Mouse (Mus musculus): ENCODE data around the gene Tert. TPM values are rescaled to one million over a fixed set of nuclear protein-coding genes. Genes with fewer than 3 reads are reported as not detected.
A peak's percentile ranks its signal among the peaks of the same experiment; 100 is the strongest.

Tert gene
- polyA plus RNA-seq, 1 experiment from 2014 or later = 7.6 TPM

- ATAC-seq = no peak
- Histone ChIP-seq H3K27me3 (replicated peaks; ENCODE audit: control insufficient read depth, insufficient read depth, low read length) (no peaks in the 10 kb centered on the region), H3K9me3 (ENCODE audit: control insufficient read depth, low read length) (no peaks in the 10 kb centered on the region), H3K4me1 (replicated peaks; ENCODE audit: control insufficient read depth, insufficient read depth, low read length) (no peaks in the 10 kb centered on the region), H3K9ac (replicated peaks; ENCODE audit: low read depth, low read length) (no peak overlapping the region), H3K4me2 (ENCODE audit: low read length) (no peak overlapping the region), H3K36me3 (ENCODE audit: control insufficient read depth, insufficient read depth) (peaks cover 59% of the 10 kb centered on the region), H3K27ac (ENCODE audit: low read length) (no peak overlapping the region), H3K4me3 (replicated peaks; ENCODE audit: low read length) (no peak overlapping the region)
- 93% methylated on average over 5 of the region's 5 CpGs for WGBS
These were observed 8.3 kb upstream of the Tert start for GRCm38 (mm10) chr13:73618406-73618805.

- H3K4me2 ChIP-seq (ENCODE audit: low read length) = no peak overlapping the region
- H3K4me1 ChIP-seq (replicated peaks; ENCODE audit: control insufficient read depth, insufficient read depth, low read length) = no peaks in the 10 kb centered on the region
- no peak overlapping the region for H3K9ac ChIP-seq (replicated peaks; ENCODE audit: low read depth, low read length)
- no peaks in the 10 kb centered on the region for H3K9me3 ChIP-seq (ENCODE audit: control insufficient read depth, low read length)
- no peak overlapping the region for H3K4me3 ChIP-seq (replicated peaks; ENCODE audit: low read length)
- ATAC-seq = no peak
- 72% methylated on average over 6 of the region's 6 CpGs for WGBS
- no peaks in the 10 kb centered on the region for H3K27me3 ChIP-seq (replicated peaks; ENCODE audit: control insufficient read depth, insufficient read depth, low read length)
- H3K27ac ChIP-seq (ENCODE audit: low read length) = no peak overlapping the region
- peaks cover 45% of the 10 kb centered on the region for H3K36me3 ChIP-seq (ENCODE audit: control insufficient read depth, insufficient read depth)
These were observed 6.1 kb upstream of the Tert start for GRCm38 (mm10) chr13:73620637-73621036.

GRCm38 (mm10) chr13:73626410-73626744 is 334 bp upstream of the Tert start:
- H3K27ac ChIP-seq (ENCODE audit: low read length) = no peak overlapping the region
- peak overlapping the region; percentile 79 for H3K9ac ChIP-seq (replicated peaks; ENCODE audit: low read depth, low read length)
- no peaks in the 10 kb centered on the region for H3K27me3 ChIP-seq (replicated peaks; ENCODE audit: control insufficient read depth, insufficient read depth, low read length)
- peaks cover 28% of the 10 kb centered on the region for H3K4me1 ChIP-seq (replicated peaks; ENCODE audit: control insufficient read depth, insufficient read depth, low read length)
- ATAC-seq = no peak
- peak overlapping the region; percentile 72 for H3K4me3 ChIP-seq (replicated peaks; ENCODE audit: low read length)
- 48% methylated on average over 6 of the region's 6 CpGs for WGBS
- no peaks in the 10 kb centered on the region for H3K9me3 ChIP-seq (ENCODE audit: control insufficient read depth, low read length)
- H3K36me3 ChIP-seq (ENCODE audit: control insufficient read depth, insufficient read depth) = peaks cover 2% of the 10 kb centered on the region; the same call in 1 of the 2 replicates
- peak overlapping the region; percentile 95 for H3K4me2 ChIP-seq (ENCODE audit: low read length)

- Histone ChIP-seq H3K36me3 (ENCODE audit: control insufficient read depth, insufficient read depth) (no peaks in the 10 kb centered on the region), H3K4me2 (ENCODE audit: low read length) (no peak overlapping the region), H3K27me3 (replicated peaks; ENCODE audit: control insufficient read depth, insufficient read depth, low read length) (no peaks in the 10 kb centered on the region), H3K4me1 (replicated peaks; ENCODE audit: control insufficient read depth, insufficient read depth, low read length) (peaks cover 28% of the 10 kb centered on the region), H3K9me3 (ENCODE audit: control insufficient read depth, low read length) (no peaks in the 10 kb centered on the region), H3K9ac (replicated peaks; ENCODE audit: low read depth, low read length) (no peak overlapping the region), H3K4me3 (replicated peaks; ENCODE audit: low read length) (no peak overlapping the region), H3K27ac (ENCODE audit: low read length) (no peak overlapping the region)
- 63% methylated on average over 11 of the region's 11 CpGs for WGBS
- ATAC-seq = no peak
These were observed 1.9 kb downstream of the Tert start for GRCm38 (mm10) chr13:73628586-73629113.

- no peak overlapping the region for H3K9ac ChIP-seq (replicated peaks; ENCODE audit: low read depth, low read length)
- WGBS = 93% methylated on average over 3 of the region's 3 CpGs
- no peak overlapping the region for H3K4me2 ChIP-seq (ENCODE audit: low read length)
- peaks cover 21% of the 10 kb centered on the region for H3K4me1 ChIP-seq (replicated peaks; ENCODE audit: control insufficient read depth, insufficient read depth, low read length)
- peaks cover 4% of the 10 kb centered on the region for H3K36me3 ChIP-seq (ENCODE audit: control insufficient read depth, insufficient read depth)
- no peak overlapping the region for H3K27ac ChIP-seq (ENCODE audit: low read length)
- no peaks in the 10 kb centered on the region for H3K9me3 ChIP-seq (ENCODE audit: control insufficient read depth, low read length)
- ATAC-seq = no peak
- H3K27me3 ChIP-seq (replicated peaks; ENCODE audit: control insufficient read depth, insufficient read depth, low read length) = no peaks in the 10 kb centered on the region
- no peak overlapping the region for H3K4me3 ChIP-seq (replicated peaks; ENCODE audit: low read length)
These were observed 5.1 kb downstream of the Tert start for GRCm38 (mm10) chr13:73631837-73632236.

GRCm38 (mm10) chr13:73637826-73638225 is 11.1 kb downstream of the Tert start:
- H3K36me3 ChIP-seq (ENCODE audit: control insufficient read depth, insufficient read depth) = peaks cover 4% of the 10 kb centered on the region
- no peak for ATAC-seq
- 92% methylated on average over 5 of the region's 6 CpGs for WGBS
- H3K27me3 ChIP-seq (replicated peaks; ENCODE audit: control insufficient read depth, insufficient read depth, low read length) = no peaks in the 10 kb centered on the region
- no peak overlapping the region for H3K27ac ChIP-seq (ENCODE audit: low read length)
- no peak overlapping the region for H3K9ac ChIP-seq (replicated peaks; ENCODE audit: low read depth, low read length)
- no peak overlapping the region for H3K4me3 ChIP-seq (replicated peaks; ENCODE audit: low read length)
- H3K4me1 ChIP-seq (replicated peaks; ENCODE audit: control insufficient read depth, insufficient read depth, low read length) = no peaks in the 10 kb centered on the region
- H3K9me3 ChIP-seq (ENCODE audit: control insufficient read depth, low read length) = no peaks in the 10 kb centered on the region
- H3K4me2 ChIP-seq (ENCODE audit: low read length) = no peak overlapping the region

- no peak overlapping the region for H3K27ac ChIP-seq (ENCODE audit: low read length)
- no peak overlapping the region for H3K9ac ChIP-seq (replicated peaks; ENCODE audit: low read depth, low read length)
- H3K9me3 ChIP-seq (ENCODE audit: control insufficient read depth, low read length) = no peaks in the 10 kb centered on the region
- 90% methylated on average over 4 of the region's 4 CpGs for WGBS
- H3K4me3 ChIP-seq (replicated peaks; ENCODE audit: low read length) = no peak overlapping the region
- H3K27me3 ChIP-seq (replicated peaks; ENCODE audit: control insufficient read depth, insufficient read depth, low read length) = no peaks in the 10 kb centered on the region
- H3K4me2 ChIP-seq (ENCODE audit: low read length) = no peak overlapping the region
- ATAC-seq = no peak
- H3K4me1 ChIP-seq (replicated peaks; ENCODE audit: control insufficient read depth, insufficient read depth, low read length) = no peaks in the 10 kb centered on the region
- H3K36me3 ChIP-seq (ENCODE audit: control insufficient read depth, insufficient read depth) = no peaks in the 10 kb centered on the region
These were observed 14.6 kb downstream of the Tert start for GRCm38 (mm10) chr13:73641296-73641695.

- Histone ChIP-seq H3K4me2 (ENCODE audit: low read length) (no peak overlapping the region), H3K9ac (replicated peaks; ENCODE audit: low read depth, low read length) (no peak overlapping the region), H3K9me3 (ENCODE audit: control insufficient read depth, low read length) (no peaks in the 10 kb centered on the region), H3K4me1 (replicated peaks; ENCODE audit: control insufficient read depth, insufficient read depth, low read length) (no peaks in the 10 kb centered on the region), H3K27me3 (replicated peaks; ENCODE audit: control insufficient read depth, insufficient read depth, low read length) (no peaks in the 10 kb centered on the region), H3K27ac (ENCODE audit: low read length) (no peak overlapping the region), H3K4me3 (replicated peaks; ENCODE audit: low read length) (no peak overlapping the region), H3K36me3 (ENCODE audit: control insufficient read depth, insufficient read depth) (no peaks in the 10 kb centered on the region)
- ATAC-seq = peak; percentile 55; the same call in 1 of the 2 replicates
- WGBS = 40% methylated on average over 6 of the region's 6 CpGs
These were observed 19.8 kb downstream of the Tert start for GRCm38 (mm10) chr13:73646397-73647087.

- H3K4me2 ChIP-seq (ENCODE audit: low read length) = no peak overlapping the region
- H3K27ac ChIP-seq (ENCODE audit: low read length) = no peak overlapping the region
- H3K36me3 ChIP-seq (ENCODE audit: control insufficient read depth, insufficient read depth) = no peaks in the 10 kb centered on the region
- H3K4me3 ChIP-seq (replicated peaks; ENCODE audit: low read length) = no peak overlapping the region
- H3K9me3 ChIP-seq (ENCODE audit: control insufficient read depth, low read length) = no peaks in the 10 kb centered on the region
- 76% methylated on average over 3 of the region's 3 CpGs for WGBS
- ATAC-seq = no peak
- no peaks in the 10 kb centered on the region for H3K4me1 ChIP-seq (replicated peaks; ENCODE audit: control insufficient read depth, insufficient read depth, low read length)
- H3K9ac ChIP-seq (replicated peaks; ENCODE audit: low read depth, low read length) = no peak overlapping the region
- H3K27me3 ChIP-seq (replicated peaks; ENCODE audit: control insufficient read depth, insufficient read depth, low read length) = no peaks in the 10 kb centered on the region
These were observed 26.6 kb downstream of the Tert start for GRCm38 (mm10) chr13:73653266-73653665.

Measured in forebrain, embryonic 16.5 days (tissue).